Mouse (Mus musculus) spleen, adult 2 months (tissue): ENCODE measurements around the gene Crtam. TPM values are rescaled to one million over a fixed set of nuclear protein-coding genes. Genes with fewer than 3 reads are reported as not detected.

ENCODE experiments used
- DNase-seq, 2 experiments: peaks; one replicate each; pipeline versions ENCODE4 v3.0.0 to v3.0.0-alpha.2; 2012 to 2021; ENCODE audit warnings: low spot score in 2 of 2, low read depth in 1 of 2
- H3K27ac ChIP-seq: fragments of 200-500 bp; 2 replicates; pipeline ENCODE4 v1.5.1; 2012; ENCODE audit warnings: low read length, inconsistent platforms; ENCODE audit not compliant: insufficient read depth
- H3K27me3 ChIP-seq: fragments of 200-500 bp; 2 replicates; pipeline ENCODE4 v1.6.1; 2012; ENCODE audit warnings: mild to moderate bottlenecking, moderate library complexity, low read length, inconsistent platforms; ENCODE audit not compliant: control insufficient read depth, insufficient read depth
- H3K36me3 ChIP-seq: fragments of 200-500 bp; 2 replicates; pipeline ENCODE4 v1.6.1; 2012; ENCODE audit warnings: mild to moderate bottlenecking, low read length, inconsistent platforms; ENCODE audit not compliant: control insufficient read depth, insufficient read depth
- H3K4me1 ChIP-seq: fragments of 200-500 bp; 2 replicates; pipeline ENCODE4 v1.6.1; 2011; ENCODE audit warnings: inconsistent platforms; ENCODE audit not compliant: control insufficient read depth, insufficient read depth, insufficient read length
- H3K4me3 ChIP-seq: fragments of 200-500 bp; 2 replicates; pipeline ENCODE4 v1.5.1; 2011; ENCODE audit warnings: mild to moderate bottlenecking, inconsistent platforms; ENCODE audit not compliant: insufficient read depth, insufficient read length; ENCODE audit errors: extremely low read depth
- CTCF ChIP-seq: fragments of 200-500 bp; IDR thresholded peaks from 2 replicates; pipeline ENCODE4 v1.5.1; 2011; ENCODE audit warnings: mild to moderate bottlenecking, inconsistent platforms; ENCODE audit not compliant: insufficient read depth, insufficient read length, insufficient replicate concordance; ENCODE audit errors: extremely low read depth
- POLR2A ChIP-seq: fragments of 200-500 bp; IDR thresholded peaks from 2 replicates; pipeline ENCODE4 v1.6.1; 2011; ENCODE audit warnings: low read depth, low read length, inconsistent platforms
- WGBS: fragments of 180-500 bp; shearing (Covaris S2); methylation state at CpG from one replicate; pipeline ENCODE4 v1.1.7; 2018; 5-methylcytosine and 5-hydroxymethylcytosine counted together
- polyA plus RNA-seq: library from polyadenylated mRNA; depleted of rRNA; stranded (reverse); fragments of >200 nt; gene quantifications from 2 replicates; pipeline ENCODE4 v1.2.3, GENCODE M21; 2012

Gene Crtam
- polyA plus RNA-seq, 1 experiment: 0.55 TPM

- 91% methylated on average over 3 of the region's 3 CpGs for WGBS
- Histone ChIP-seq H3K4me1 (no peaks in the 10 kb centered on the region), H3K4me3 (no peak overlapping the region), H3K27ac (no peak overlapping the region), H3K27me3 (peaks cover 1% of the 10 kb centered on the region; the same call in 1 of the 2 replicates), H3K36me3 (no peaks in the 10 kb centered on the region)
- no peak for TF ChIP-seq POLR2A
- TF ChIP-seq CTCF: no peak
- DNase-seq: no peak
Observed at GRCm38 (mm10) chr9:40983758-40984157, 20.7 kb downstream of the Crtam start.

- WGBS: 46% methylated on average over 6 of the region's 6 CpGs
- H3K4me3 ChIP-seq: no peak overlapping the region
- DNase-seq: no peak
- no peaks in the 10 kb centered on the region for H3K4me1 ChIP-seq
- H3K36me3 ChIP-seq: no peaks in the 10 kb centered on the region
- no peak overlapping the region for H3K27ac ChIP-seq
- H3K27me3 ChIP-seq: peaks cover 1% of the 10 kb centered on the region; the same call in 1 of the 2 replicates
- TF ChIP-seq POLR2A: no peak
- TF ChIP-seq CTCF: peak; percentile 13; the same call in 1 of the 2 replicates
Observed at GRCm38 (mm10) chr9:40982480-40982879, 21.9 kb downstream of the Crtam start.

GRCm38 (mm10) chr9:40974042-40974801 lies 30.2 kb downstream of the Crtam start:
- H3K4me1 ChIP-seq: no peaks in the 10 kb centered on the region
- WGBS: 78% methylated on average over 11 of the region's 11 CpGs
- H3K27me3 ChIP-seq: no peaks in the 10 kb centered on the region
- H3K4me3 ChIP-seq: no peak overlapping the region
- no peak overlapping the region for H3K27ac ChIP-seq
- DNase-seq: no peak
- H3K36me3 ChIP-seq: no peaks in the 10 kb centered on the region
- no peak for TF ChIP-seq CTCF
- TF ChIP-seq POLR2A: no peak

GRCm38 (mm10) chr9:40964418-40964714 lies 40.1 kb downstream of the Crtam start:
- Histone ChIP-seq H3K27ac (no peak overlapping the region), H3K27me3 (peaks cover 6% of the 10 kb centered on the region), H3K36me3 (no peaks in the 10 kb centered on the region), H3K4me1 (no peaks in the 10 kb centered on the region), H3K4me3 (no peak overlapping the region)
- TF ChIP-seq CTCF (no peak), POLR2A (no peak)
- 42% methylated on average over 7 of the region's 7 CpGs for WGBS
- DNase-seq: no peak

DNA sequence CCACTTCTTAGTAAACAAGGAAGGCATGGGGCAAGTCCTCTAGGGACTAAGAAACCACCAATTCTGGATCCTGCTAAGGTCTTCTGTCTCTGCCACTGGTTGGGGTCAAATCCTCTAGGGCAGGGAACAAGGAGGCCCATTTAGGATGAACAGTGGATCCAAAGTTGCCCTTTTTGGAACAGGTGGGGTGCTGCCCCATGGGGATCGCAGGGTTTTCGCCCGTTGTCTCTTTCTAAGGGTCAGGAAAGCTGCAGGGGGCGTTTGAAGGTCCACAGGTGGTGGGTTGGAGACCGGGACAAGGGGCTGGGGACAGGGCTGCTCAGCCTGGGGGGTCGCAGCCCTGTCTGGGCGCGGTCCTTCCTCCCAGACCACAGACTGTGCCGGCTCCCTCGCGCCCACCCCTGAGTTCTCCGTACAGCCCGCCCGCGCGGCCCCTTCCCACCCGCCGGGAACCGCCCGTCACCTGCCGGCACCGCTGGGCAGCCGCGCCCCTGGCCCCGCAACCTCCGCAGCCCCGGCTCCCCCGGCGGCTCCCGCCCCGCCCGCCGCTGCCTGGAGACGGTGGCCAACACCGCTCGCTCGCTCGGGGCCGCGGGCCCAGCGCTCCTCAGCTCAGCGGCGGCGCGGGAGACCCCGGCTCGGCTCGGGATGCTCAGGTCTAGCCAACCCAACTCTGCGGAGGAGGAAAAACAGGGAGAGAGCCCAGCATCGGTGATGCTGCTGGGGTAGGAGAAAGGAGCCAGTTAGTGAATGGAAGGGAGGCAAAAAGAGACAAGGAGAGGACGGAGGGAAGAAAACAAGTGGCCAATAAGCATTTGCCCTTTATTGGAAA lies 40.6 kb downstream of the Crtam start, which contains the start of gene Jhy:
TSS of gene Jhy (minus strand) at position 533 of the 832 bp plus-strand sequence.
- Histone ChIP-seq H3K36me3 (no peaks in the 10 kb centered on the region), H3K4me3 (no peak within 1 kb of the TSS), H3K27me3 (peaks cover 6% of the 10 kb centered on the region), H3K27ac (no peak within 1 kb of the TSS), H3K4me1 (no peaks in the 10 kb centered on the region)
- TF ChIP-seq CTCF (no peak), POLR2A (no peak)
- no peak for DNase-seq
- 7% methylated on average over 50 of the region's 51 CpGs for WGBS

GRCm38 (mm10) chr9:40961401-40961800 lies 43.0 kb downstream of the Crtam start:
- WGBS: 89% methylated on average over 3 of the region's 3 CpGs
- TF ChIP-seq CTCF (no peak), POLR2A (no peak)

More at GRCm38 (mm10) chr9:40961401-40961800, 43.0 kb downstream of the Crtam start:
- no peak for DNase-seq
- Histone ChIP-seq H3K36me3 (no peaks in the 10 kb centered on the region), H3K27me3 (peaks cover 6% of the 10 kb centered on the region), H3K4me3 (no peak overlapping the region), H3K4me1 (no peaks in the 10 kb centered on the region), H3K27ac (no peak overlapping the region)
